Mouse (Mus musculus) kidney, postnatal 0 days (tissue): Measurements from ENCODE around the gene Cars2. TPM values are rescaled to one million over a fixed set of nuclear protein-coding genes. Genes with fewer than 3 reads are reported as not detected.

Experiments
- ATAC-seq: fragments of 200-750 bp; cut with Nextera tagmentation; replicated peaks from 2 replicates; pipeline ENCODE4 v1.8.0; 2017; ENCODE audit warnings: low read depth, moderate number of reproducible peaks, moderate TSS enrichment, moderate library complexity; ENCODE audit not compliant: low FRiP score
- DNase-seq: peaks from one replicate; pipeline ENCODE4 v3.0.0-alpha.2; 2016; ENCODE audit warnings: low spot score
- H3K27ac ChIP-seq: fragments of 300-500 bp; sonication (generic); 2 replicates; pipeline ENCODE4 v1.5.1; 2014; ENCODE audit warnings: mild to moderate bottlenecking
- H3K27me3 ChIP-seq: fragments of 300-500 bp; sonication (generic); 2 replicates; pipeline ENCODE4 v1.6.1; 2014; ENCODE audit warnings: low read length, mixed read lengths; ENCODE audit not compliant: insufficient read depth
- H3K36me3 ChIP-seq: fragments of 300-500 bp; sonication (generic); 2 replicates; pipeline ENCODE4 v1.6.1; 2014; ENCODE audit warnings: low read length, mixed read lengths; ENCODE audit not compliant: insufficient read depth
- H3K4me1 ChIP-seq: fragments of 300-500 bp; sonication (generic); replicated peaks from 2 replicates; pipeline ENCODE4 v1.6.1; 2014; ENCODE audit warnings: antibody characterized with exemption, low read length, mixed read lengths; ENCODE audit not compliant: insufficient read depth
- H3K4me2 ChIP-seq: fragments of 300-500 bp; sonication (generic); 2 replicates; pipeline ENCODE4 v1.6.1; 2014; ENCODE audit warnings: mild to moderate bottlenecking, low read length, moderate library complexity, mixed read lengths
- H3K4me3 ChIP-seq: fragments of 300-500 bp; sonication (generic); replicated peaks from 2 replicates; pipeline ENCODE4 v1.5.1; 2014; ENCODE audit warnings: low read depth, low read length
- H3K9ac ChIP-seq: fragments of 300-500 bp; sonication (generic); 2 replicates; pipeline ENCODE4 v1.6.1; 2014; ENCODE audit warnings: low read depth, low read length
- H3K9me3 ChIP-seq: fragments of 300-500 bp; sonication (generic); replicated peaks from 2 replicates; pipeline ENCODE4 v1.6.1; 2016; ENCODE audit warnings: low read length, inconsistent platforms, mixed read lengths
- CTCF ChIP-seq: IDR thresholded peaks from 2 replicates; pipeline ENCODE4 v1.5.1; 2016; ENCODE audit warnings: antibody characterized with exemption, low read depth, mild to moderate bottlenecking, moderate library complexity
- WGBS: fragments of 180-500 bp; shearing (Covaris S2); extraction: QIAGEN DNeasy Blood & Tissue Kit; methylation state at CpG from one replicate; pipeline ENCODE4 v1.1.7; 2014; 5-methylcytosine and 5-hydroxymethylcytosine counted together
- polyA plus RNA-seq: library from polyadenylated mRNA; unstranded; fragments of >200 nt; fragmentation: Nextera tagmentation; extraction: Ambion mirVana; gene quantifications from 2 replicates; pipeline ENCODE4 v1.2.1, GENCODE M21; 2015

Cars2 gene
- polyA plus RNA-seq, 1 experiment from 2014 or later: 16.7 TPM

- ATAC-seq (no peak), DNase-seq (no peak)
- Histone ChIP-seq H3K9me3 (no peaks in the 10 kb centered on the region), H3K4me1 (no peaks in the 10 kb centered on the region), H3K4me2 (no peak overlapping the region), H3K27me3 (no peaks in the 10 kb centered on the region), H3K4me3 (no peak overlapping the region), H3K36me3 (peaks cover 31% of the 10 kb centered on the region; the same call in 1 of the 2 replicates), H3K27ac (no peak overlapping the region), H3K9ac (no peak overlapping the region)
- 55% methylated on average over 9 of the region's 9 CpGs for WGBS
- TF ChIP-seq CTCF: no peak
Observed at GRCm38 (mm10) chr8:11534494-11534893, 16.1 kb downstream of the Cars2 start.

GRCm38 (mm10) chr8:11530849-11531248 is 19.7 kb downstream of the Cars2 start:
- WGBS: 75% methylated on average over 4 of the region's 4 CpGs
- ATAC-seq: no peak

GRCm38 (mm10) chr8:11530155-11530770 is 20.3 kb downstream of the Cars2 start:
- DNase-seq: no peak
- WGBS: 85% methylated on average over 18 of the region's 18 CpGs

More at GRCm38 (mm10) chr8:11530849-11531248, 19.7 kb downstream of the Cars2 start:
- Histone ChIP-seq H3K27ac (no peak overlapping the region), H3K4me3 (no peak overlapping the region), H3K9me3 (no peaks in the 10 kb centered on the region), H3K36me3 (peaks cover 30% of the 10 kb centered on the region), H3K9ac (no peak overlapping the region), H3K4me1 (no peaks in the 10 kb centered on the region), H3K4me2 (no peak overlapping the region), H3K27me3 (no peaks in the 10 kb centered on the region)
- no peak for DNase-seq
- TF ChIP-seq CTCF: no peak

GRCm38 (mm10) chr8:11523331-11523730 is 27.3 kb downstream of the Cars2 start:
- Histone ChIP-seq H3K4me3 (no peak overlapping the region), H3K9me3 (no peaks in the 10 kb centered on the region), H3K27me3 (no peaks in the 10 kb centered on the region), H3K36me3 (peaks cover 13% of the 10 kb centered on the region), H3K4me2 (no peak overlapping the region), H3K4me1 (no peaks in the 10 kb centered on the region), H3K27ac (no peak overlapping the region), H3K9ac (no peak overlapping the region)
- DNase-seq: no peak
- no peak for TF ChIP-seq CTCF
- ATAC-seq: no peak
- WGBS: 79% methylated on average over 3 of the region's 3 CpGs

More at GRCm38 (mm10) chr8:11530155-11530770, 20.3 kb downstream of the Cars2 start:
- Histone ChIP-seq H3K4me3 (no peak overlapping the region), H3K9me3 (no peaks in the 10 kb centered on the region), H3K27me3 (no peaks in the 10 kb centered on the region), H3K4me1 (no peaks in the 10 kb centered on the region), H3K9ac (no peak overlapping the region), H3K36me3 (peaks cover 32% of the 10 kb centered on the region), H3K4me2 (no peak overlapping the region), H3K27ac (no peak overlapping the region)
- no peak for TF ChIP-seq CTCF
- no peak for ATAC-seq

- no peak overlapping the region for H3K9ac ChIP-seq
- H3K4me3 ChIP-seq: no peak overlapping the region
- 85% methylated on average over 11 of the region's 11 CpGs for WGBS
- H3K27ac ChIP-seq: no peak overlapping the region
- H3K9me3 ChIP-seq: no peaks in the 10 kb centered on the region
- peaks cover 34% of the 10 kb centered on the region for H3K36me3 ChIP-seq
- no peaks in the 10 kb centered on the region for H3K27me3 ChIP-seq
- H3K4me1 ChIP-seq: no peaks in the 10 kb centered on the region
- DNase-seq: no peak
- TF ChIP-seq CTCF: no peak
- no peak for ATAC-seq
- no peak overlapping the region for H3K4me2 ChIP-seq
Observed at GRCm38 (mm10) chr8:11518676-11519075, 31.9 kb downstream of the Cars2 start.

GRCm38 (mm10) chr8:11518056-11518396 is 32.6 kb downstream of the Cars2 start:
- Histone ChIP-seq H3K9ac (no peak overlapping the region), H3K4me2 (no peak overlapping the region), H3K9me3 (no peaks in the 10 kb centered on the region), H3K27me3 (no peaks in the 10 kb centered on the region), H3K4me3 (no peak overlapping the region), H3K27ac (no peak overlapping the region), H3K36me3 (peaks cover 40% of the 10 kb centered on the region), H3K4me1 (no peaks in the 10 kb centered on the region)
- 73% methylated on average over 6 of the region's 6 CpGs for WGBS
- no peak for ATAC-seq
- no peak for DNase-seq
- no peak for TF ChIP-seq CTCF
